Mouse (Mus musculus) ES-Bruce4 (cell line): ENCODE data around the gene Nrcam.

Experiments
- CTCF ChIP-seq: IDR thresholded peaks from one replicate; pipeline ENCODE4 v1.8.1; 2011; ENCODE audit warnings: low read depth, low read length
- POLR2A ChIP-seq: IDR thresholded peaks from one replicate; pipeline ENCODE4 v1.8.1; 2011; ENCODE audit warnings: low read length; ENCODE audit not compliant: insufficient read depth

GRCm38 (mm10) chr12:44388220-44388619 lies 59.5 kb downstream of the Nrcam start:
- TF ChIP-seq POLR2A (no peak), CTCF (no peak)
